Mouse (Mus musculus): ENCODE measurements at regions not wholly inside any gene's neighbourhood (a gene's known extent, or its start where the extent isn't known, plus 50 kb on each side); places are given as distances from the start of the nearest gene placed in this dataset.

DNA sequence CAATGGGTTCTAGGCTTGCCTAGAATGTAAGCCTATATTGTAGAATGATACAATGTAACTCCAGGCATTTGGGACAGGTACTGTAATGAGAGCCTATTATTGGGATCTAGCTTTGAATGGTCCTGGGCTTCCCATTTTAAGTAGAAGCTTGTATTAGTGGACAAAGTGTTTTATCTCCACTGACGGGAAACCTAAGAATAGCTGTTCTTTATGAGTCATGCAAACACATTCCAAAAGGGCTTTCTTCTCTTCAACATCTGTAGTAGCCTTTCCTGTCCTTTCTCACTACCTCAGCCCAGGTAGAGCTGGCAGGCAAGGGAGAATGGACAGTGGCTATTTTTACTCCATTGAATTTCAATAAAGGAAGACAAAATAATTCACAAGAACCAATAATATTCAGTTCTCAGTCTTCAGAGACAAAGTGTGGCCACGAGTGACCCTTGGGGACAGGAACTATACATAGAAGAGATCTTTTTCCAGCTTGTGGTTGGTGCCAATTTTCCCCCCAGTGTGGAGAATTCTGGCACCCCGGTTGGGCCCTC, 82.8 kb downstream of the Csl start:
- H3K36me3 ChIP-seq (ENCODE audit: control insufficient read depth in 1 of 2, insufficient read depth in 2 of 2, low read length in 2 of 2): no peaks in the 10 kb centered on the region
- no peaks in the 10 kb centered on the region for H3K27me3 ChIP-seq (ENCODE audit: control insufficient read depth in 1 of 2, insufficient read depth in 2 of 2, low read length in 2 of 2)
- H3K27ac ChIP-seq (ENCODE audit: control insufficient read depth, low read depth, low read length): no peak overlapping the region
- TF ChIP-seq CHD1 (IDR thresholded peaks at IDR 0.05; ENCODE audit: low read depth, low read length) (no peak), MXI1 (IDR thresholded peaks at IDR 0.05; ENCODE audit: low read depth, low read length) (no peak), BHLHE40 (IDR thresholded peaks at IDR 0.05; ENCODE audit: borderline replicate concordance, low read depth, low read length) (no peak), E2F4 (IDR thresholded peaks at IDR 0.05; ENCODE audit: borderline replicate concordance, low read depth, low read length) (no peak), MEF2A (IDR thresholded peaks at IDR 0.05; ENCODE audit: extremely low read depth, insufficient replicate concordance, low read depth, low read length, poor library complexity, severe bottlenecking) (no peak), NELFE (IDR thresholded peaks at IDR 0.05; ENCODE audit: low read depth, low read length) (no peak), POLR2AphosphoS2 (IDR thresholded peaks at IDR 0.05; ENCODE audit: low read length) (no peak), UBTF (IDR thresholded peaks at IDR 0.05; ENCODE audit: borderline replicate concordance, insufficient read depth, low read depth, low read length) (no peak)
- no peak overlapping the region for H3K4me3 ChIP-seq (ENCODE audit: control insufficient read depth in 1 of 2, insufficient read depth in 1 of 2, low read depth in 2 of 2, low read length in 2 of 2)
- DNase-seq (ENCODE audit: low read depth, low spot score): no peak
- no peaks in the 10 kb centered on the region for H3K79me2 ChIP-seq (ENCODE audit: control insufficient read depth, insufficient read depth, low read length, poor library complexity)
- no peaks in the 10 kb centered on the region for H3K4me1 ChIP-seq (ENCODE audit: control insufficient read depth in 1 of 2, insufficient read depth in 2 of 2, low read length in 2 of 2)
- no peaks in the 10 kb centered on the region for H3K9me3 ChIP-seq (replicated peaks; ENCODE audit: insufficient read depth, low read length)
- H3K9ac ChIP-seq (ENCODE audit: control insufficient read depth, low read depth, low read length, poor library complexity, severe bottlenecking): no peak overlapping the region

DNA sequence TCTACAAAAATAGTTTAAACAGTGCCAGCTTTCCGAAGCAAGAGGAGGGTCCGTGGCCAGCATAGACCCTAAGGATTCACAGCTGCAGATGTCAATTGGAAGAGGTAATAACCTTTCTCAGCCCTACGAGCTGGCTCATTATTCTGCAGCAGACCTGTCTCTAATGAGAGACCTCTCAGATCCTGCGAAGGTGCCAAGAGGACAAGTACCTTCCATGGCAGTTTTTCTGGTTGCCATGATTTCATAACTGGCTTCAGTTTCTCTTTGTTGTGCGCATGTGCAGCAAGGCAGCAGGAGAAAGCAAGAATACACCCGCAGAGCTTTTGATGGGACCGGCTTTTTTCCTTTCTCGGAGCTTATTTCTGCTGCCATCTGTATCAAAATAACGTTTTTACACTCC, 81.4 kb downstream of the Csl start:
- H3K9ac ChIP-seq (ENCODE audit: control insufficient read depth, low read depth, low read length, poor library complexity, severe bottlenecking): no peak overlapping the region
- no peaks in the 10 kb centered on the region for H3K36me3 ChIP-seq (ENCODE audit: control insufficient read depth in 1 of 2, insufficient read depth in 2 of 2, low read length in 2 of 2)
- no peaks in the 10 kb centered on the region for H3K79me2 ChIP-seq (ENCODE audit: control insufficient read depth, insufficient read depth, low read length, poor library complexity)
- no peaks in the 10 kb centered on the region for H3K27me3 ChIP-seq (ENCODE audit: control insufficient read depth in 1 of 2, insufficient read depth in 2 of 2, low read length in 2 of 2)
- no peak overlapping the region for H3K4me3 ChIP-seq (ENCODE audit: control insufficient read depth in 1 of 2, insufficient read depth in 1 of 2, low read depth in 2 of 2, low read length in 2 of 2)
- TF ChIP-seq GATA1 (IDR thresholded peaks at IDR 0.05; ENCODE audit: low read depth, low read length) (no peak), MXI1 (IDR thresholded peaks at IDR 0.05; ENCODE audit: low read depth, low read length) (no peak), EP300 (IDR thresholded peaks at IDR 0.05; ENCODE audit: low read depth in 1 of 2, low read length in 2 of 2) (no peak), CTCF (IDR thresholded peaks at IDR 0.05 in 2 of 3, conservative IDR thresholded peaks at IDR 0.05 in 1 of 3; ENCODE audit: control insufficient read depth in 1 of 3, insufficient read depth in 1 of 3, low read depth in 2 of 3, low read length in 3 of 3, poor library complexity in 1 of 3, severe bottlenecking in 1 of 3) (no peak), ZNF384 (IDR thresholded peaks at IDR 0.05; ENCODE audit: low read depth, low read length) (no peak), MAFK (IDR thresholded peaks at IDR 0.05; ENCODE audit: borderline replicate concordance, low read depth, low read length) (no peak), HCFC1 (IDR thresholded peaks at IDR 0.05; ENCODE audit: low read depth, low read length) (no peak), GABPA (IDR thresholded peaks at IDR 0.05; ENCODE audit: low read depth, low read length) (no peak), NRF1 (IDR thresholded peaks at IDR 0.05; ENCODE audit: insufficient read depth, low read depth, low read length, poor library complexity, severe bottlenecking) (no peak), MAX (IDR thresholded peaks at IDR 0.05; ENCODE audit: low read length) (no peak), SMC3 (IDR thresholded peaks at IDR 0.05; ENCODE audit: low read depth, low read length) (no peak), KAT2A (conservative IDR thresholded peaks at IDR 0.05; ENCODE audit: low read depth, low read length) (no peak), E2F4 (IDR thresholded peaks at IDR 0.05; ENCODE audit: borderline replicate concordance, low read depth, low read length) (no peak)
- no peaks in the 10 kb centered on the region for H3K4me1 ChIP-seq (ENCODE audit: control insufficient read depth in 1 of 2, insufficient read depth in 2 of 2, low read length in 2 of 2)
- no peak for DNase-seq (ENCODE audit: low read depth, low spot score)
- no peak overlapping the region for H3K27ac ChIP-seq (ENCODE audit: control insufficient read depth, low read depth, low read length)
- H3K9me3 ChIP-seq (replicated peaks; ENCODE audit: insufficient read depth, low read length): no peaks in the 10 kb centered on the region

Measured in MEL (cell line).